Mouse (Mus musculus) MEL (cell line): ENCODE data around the gene Runx3. TPM values are rescaled to one million over a fixed set of nuclear protein-coding genes. Genes with fewer than 3 reads are reported as not detected.

ENCODE experiments used
- DNase-seq: peaks from one replicate; pipeline ENCODE4 v3.0.0; 2011; ENCODE audit warnings: low read depth, low spot score
- H3K27ac ChIP-seq: 2 replicates; pipeline ENCODE4 v1.5.1; 2012; ENCODE audit warnings: low read depth, mild to moderate bottlenecking, control low read depth, low read length, moderate library complexity; ENCODE audit not compliant: control insufficient read depth
- H3K27me3 ChIP-seq, 2 experiments: fragments of 150-350 bp in 1 of 2; sonication (generic) in 1 of 2; 2 replicates each; pipeline ENCODE4 v1.6.1; 2012; ENCODE audit warnings: low read length in 2 of 2, mild to moderate bottlenecking in 2 of 2, improper control_type of control experiment in 1 of 2, moderate library complexity in 1 of 2; ENCODE audit not compliant: insufficient read depth in 2 of 2, control insufficient read depth in 1 of 2
- H3K36me3 ChIP-seq, 2 experiments: 2 replicates each; pipeline ENCODE4 v1.6.1; 2012 to 2014; ENCODE audit warnings: low read length in 2 of 2, improper control_type of control experiment in 1 of 2, inconsistent platforms in 1 of 2, mild to moderate bottlenecking in 1 of 2; ENCODE audit not compliant: insufficient read depth in 2 of 2, control insufficient read depth in 1 of 2
- H3K4me1 ChIP-seq, 2 experiments: fragments of 150-350 bp in 1 of 2; sonication (generic) in 1 of 2; 2 replicates each; pipeline ENCODE4 v1.6.1; 2012; ENCODE audit warnings: low read length in 2 of 2, improper control_type of control experiment in 1 of 2, mild to moderate bottlenecking in 1 of 2; ENCODE audit not compliant: insufficient read depth in 2 of 2, control insufficient read depth in 1 of 2
- H3K4me3 ChIP-seq, 2 experiments: fragments of 150-350 bp in 1 of 2; sonication (generic) in 1 of 2; 2 replicates each; pipeline ENCODE4 v1.5.1; 2012; ENCODE audit warnings: low read depth in 2 of 2, low read length in 2 of 2, mild to moderate bottlenecking in 2 of 2, moderate library complexity in 2 of 2, control low read depth in 1 of 2, improper control_type of control experiment in 1 of 2; ENCODE audit not compliant: control insufficient read depth in 1 of 2, insufficient read depth in 1 of 2
- H3K79me2 ChIP-seq: 2 replicates; pipeline ENCODE4 v1.6.1; 2012; ENCODE audit warnings: mild to moderate bottlenecking, low read length, moderate library complexity; ENCODE audit not compliant: control insufficient read depth, poor library complexity, insufficient read depth
- H3K9ac ChIP-seq: 2 replicates; pipeline ENCODE4 v1.6.1; 2012; ENCODE audit warnings: low read depth, mild to moderate bottlenecking, control low read depth, low read length, moderate library complexity; ENCODE audit not compliant: control insufficient read depth, poor library complexity, severe bottlenecking
- H3K9me3 ChIP-seq: fragments of 150-350 bp; sonication (generic); replicated peaks from 2 replicates; pipeline ENCODE4 v1.6.1; 2012; ENCODE audit warnings: mild to moderate bottlenecking, low read length, improper control_type of control experiment, moderate library complexity; ENCODE audit not compliant: insufficient read depth
- CHD1 ChIP-seq: IDR thresholded peaks from 2 replicates; pipeline ENCODE4 v1.6.1; 2012; ENCODE audit warnings: low read depth, mild to moderate bottlenecking, inconsistent platforms, low read length, improper control_type of control experiment
- CHD2 ChIP-seq: IDR thresholded peaks from 2 replicates; pipeline ENCODE4 v1.6.1; 2011; ENCODE audit warnings: low read length, improper control_type of control experiment
- CTCF ChIP-seq, 3 experiments: IDR thresholded peaks in 2 of 3; conservative IDR thresholded peaks in 1 of 3; 2 replicates each; pipeline ENCODE4 v1.5.1; 2011 to 2012; ENCODE audit warnings: low read length in 3 of 3, low read depth in 2 of 3, mild to moderate bottlenecking in 2 of 3, improper control_type of control experiment in 1 of 3, inconsistent platforms in 1 of 3, mixed read lengths in 1 of 3, moderate library complexity in 1 of 3; ENCODE audit not compliant: control insufficient read depth in 1 of 3, insufficient read depth in 1 of 3, poor library complexity in 1 of 3, severe bottlenecking in 1 of 3
- GATA1 ChIP-seq: IDR thresholded peaks from 2 replicates; pipeline ENCODE4 v1.6.1; 2011; ENCODE audit warnings: low read depth, low read length, improper control_type of control experiment
- HCFC1 ChIP-seq: IDR thresholded peaks from 2 replicates; pipeline ENCODE4 v1.6.1; 2012; ENCODE audit warnings: low read depth, mild to moderate bottlenecking, inconsistent platforms, low read length, improper control_type of control experiment, moderate library complexity
- KAT2A ChIP-seq: conservative IDR thresholded peaks from 2 replicates; pipeline ENCODE4 v1.6.1; 2012; ENCODE audit warnings: low read depth, low read length, improper control_type of control experiment, inconsistent platforms
- MAFK ChIP-seq: IDR thresholded peaks from 2 replicates; pipeline ENCODE4 v1.6.1; 2011; ENCODE audit warnings: low read depth, mild to moderate bottlenecking, low read length, improper control_type of control experiment, borderline replicate concordance
- MAX ChIP-seq: IDR thresholded peaks from 2 replicates; pipeline ENCODE4 v1.6.1; 2011; ENCODE audit warnings: low read length, improper control_type of control experiment
- MAZ ChIP-seq: IDR thresholded peaks from 2 replicates; pipeline ENCODE4 v1.6.1; 2012; ENCODE audit warnings: low read depth, mild to moderate bottlenecking, inconsistent platforms, low read length, improper control_type of control experiment
- MEF2A ChIP-seq: IDR thresholded peaks from 2 replicates; pipeline ENCODE4 v1.6.1; 2014; ENCODE audit warnings: low read depth, mild to moderate bottlenecking, inconsistent platforms, low read length, improper control_type of control experiment; ENCODE audit not compliant: poor library complexity, insufficient replicate concordance, severe bottlenecking; ENCODE audit errors: extremely low read depth
- MYC ChIP-seq: IDR thresholded peaks from 2 replicates; pipeline ENCODE4 v1.6.1; 2011; ENCODE audit warnings: low read depth, mild to moderate bottlenecking, low read length, improper control_type of control experiment, moderate library complexity
- POLR2AphosphoS2 ChIP-seq: IDR thresholded peaks from 2 replicates; pipeline ENCODE4 v1.6.1; 2011; ENCODE audit warnings: low read length, improper control_type of control experiment
- RCOR1 ChIP-seq: IDR thresholded peaks from 2 replicates; pipeline ENCODE4 v1.6.1; 2012; ENCODE audit warnings: low read depth, mild to moderate bottlenecking, inconsistent platforms, low read length, improper control_type of control experiment
- SIN3A ChIP-seq: IDR thresholded peaks from 2 replicates; pipeline ENCODE4 v1.6.1; 2012; ENCODE audit warnings: low read length, improper control_type of control experiment, inconsistent platforms
- TAL1 ChIP-seq: IDR thresholded peaks from 2 replicates; pipeline ENCODE4 v1.6.1; 2012; ENCODE audit warnings: mild to moderate bottlenecking, inconsistent platforms, low read length, moderate library complexity, mixed read lengths
- TCF12 ChIP-seq: IDR thresholded peaks from 2 replicates; pipeline ENCODE4 v1.6.1; 2014; ENCODE audit warnings: low read depth, mild to moderate bottlenecking, inconsistent platforms, low read length, improper control_type of control experiment, moderate library complexity
- UBTF ChIP-seq: IDR thresholded peaks from 2 replicates; pipeline ENCODE4 v1.6.1; 2012; ENCODE audit warnings: low read depth, mild to moderate bottlenecking, inconsistent platforms, low read length, improper control_type of control experiment, moderate library complexity, borderline replicate concordance; ENCODE audit not compliant: insufficient read depth
- USF1 ChIP-seq: IDR thresholded peaks from 2 replicates; pipeline ENCODE4 v1.6.1; 2014; ENCODE audit warnings: low read depth, mild to moderate bottlenecking, inconsistent platforms, low read length, improper control_type of control experiment, moderate library complexity
- ZKSCAN1 ChIP-seq: IDR thresholded peaks from 2 replicates; pipeline ENCODE4 v1.6.1; 2012; ENCODE audit warnings: low read depth, mild to moderate bottlenecking, inconsistent platforms, low read length, improper control_type of control experiment, moderate library complexity
- polyA plus RNA-seq, 2 experiments: library from polyadenylated mRNA; stranded (reverse) in 1 of 2; unstranded in 1 of 2; fragments of >175 nt in 1 of 2; fragments of >200 nt in 1 of 2; gene quantifications; 2 replicates each; pipeline versions ENCODE4 v1.2.1 to v1.2.4; 2012; ENCODE audit warnings: low replicate concordance in 2 of 2, low read depth in 1 of 2; ENCODE audit not compliant: insufficient read length in 2 of 2, insufficient read depth in 1 of 2, missing spikeins in 1 of 2
- total RNA-seq: library from RNA; depleted of rRNA; stranded (reverse); fragments of 300-350 nt; gene quantifications from 2 replicates; pipeline ENCODE4 v1.2.3, GENCODE M21; 2012

The Runx3 gene
- total and polyA plus RNA-seq, 3 experiments, result 4.3 to 29.2 TPM; not detected in 1

- no peaks in the 10 kb centered on the region for H3K79me2 ChIP-seq
- TF ChIP-seq MAFK (no peak), GATA1 (no peak)
- no peaks in the 10 kb centered on the region for H3K4me1 ChIP-seq
- no peaks in the 10 kb centered on the region for H3K9me3 ChIP-seq
- no peak overlapping the region for H3K4me3 ChIP-seq
- no peaks in the 10 kb centered on the region for H3K36me3 ChIP-seq
- H3K27me3 ChIP-seq, result no peaks in the 10 kb centered on the region
- no peak for DNase-seq
- no peak overlapping the region for H3K27ac ChIP-seq
- H3K9ac ChIP-seq, result no peak overlapping the region
These were observed 14.9 kb downstream of the Runx3 start for GRCm38 (mm10) chr4:135135331-135135730.

- TF ChIP-seq POLR2AphosphoS2 (no peak), MYC (no peak), CTCF (IDR thresholded peaks at IDR 0.05 in 2 of 3, conservative IDR thresholded peaks at IDR 0.05 in 1 of 3; ENCODE audit: control insufficient read depth in 1 of 3, insufficient read depth in 1 of 3, low read depth in 2 of 3, low read length in 3 of 3, poor library complexity in 1 of 3, severe bottlenecking in 1 of 3) (no peak), KAT2A (no peak), SIN3A (no peak), ZKSCAN1 (no peak), TCF12 (no peak), HCFC1 (no peak), TAL1 (no peak), RCOR1 (no peak), CHD2 (no peak), CHD1 (no peak), MAZ (no peak), UBTF (no peak), MEF2A (no peak), MAX (no peak), USF1 (no peak)
- Histone ChIP-seq H3K79me2 (no peaks in the 10 kb centered on the region), H3K4me1 (no peaks in the 10 kb centered on the region), H3K9me3 (no peaks in the 10 kb centered on the region), H3K27me3 (no peaks in the 10 kb centered on the region), H3K4me3 (no peak overlapping the region), H3K36me3 (no peaks in the 10 kb centered on the region), H3K27ac (no peak overlapping the region), H3K9ac (no peak overlapping the region)
- DNase-seq, result no peak
These were observed 15.8 kb downstream of the Runx3 start for GRCm38 (mm10) chr4:135136202-135136601.
